Mouse (Mus musculus) gastrocnemius, adult 18-20 months (tissue): ENCODE data around the gene Bmp3. TPM values are rescaled to one million over a fixed set of nuclear protein-coding genes. Genes with fewer than 3 reads are reported as not detected.

Source experiments
- DNase-seq: peaks from one replicate; pipeline ENCODE4 v3.0.0; 2021; ENCODE audit warnings: low spot score
- total RNA-seq, 2 experiments: library from RNA; stranded (reverse); gene quantifications; 2 replicates each; pipeline ENCODE4 v1.2.3; 2021

Gene Bmp3
- total RNA-seq, 2 experiments from 2014 or later: 0.21 to 1.1 TPM

GRCm38 (mm10) chr5:98902339-98902738, 48.1 kb downstream of the Bmp3 start:
- no peak for DNase-seq

DNA sequence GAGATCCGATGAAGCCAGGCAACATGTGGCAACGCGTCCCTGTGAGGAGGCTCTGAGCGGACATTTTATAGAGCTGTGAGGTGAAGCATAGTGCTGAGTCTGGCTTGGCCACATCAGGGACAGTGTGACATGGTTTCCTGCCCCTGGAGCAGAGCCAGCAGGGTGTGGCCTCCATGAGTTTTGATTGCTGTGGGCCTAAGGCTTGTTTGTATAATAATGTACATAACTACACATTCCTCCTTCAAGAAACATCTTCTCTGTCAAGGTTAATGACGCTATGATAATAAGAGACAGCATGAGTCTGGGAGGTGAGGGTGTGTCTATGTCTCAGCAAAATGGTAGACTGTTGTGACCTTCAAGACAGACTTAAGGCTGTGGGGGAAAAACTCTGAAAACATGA, 64.5 kb downstream of the Bmp3 start:
- no peak for DNase-seq

GRCm38 (mm10) chr5:98921608-98922007, 67.4 kb downstream of the Bmp3 start:
- no peak for DNase-seq

DNA sequence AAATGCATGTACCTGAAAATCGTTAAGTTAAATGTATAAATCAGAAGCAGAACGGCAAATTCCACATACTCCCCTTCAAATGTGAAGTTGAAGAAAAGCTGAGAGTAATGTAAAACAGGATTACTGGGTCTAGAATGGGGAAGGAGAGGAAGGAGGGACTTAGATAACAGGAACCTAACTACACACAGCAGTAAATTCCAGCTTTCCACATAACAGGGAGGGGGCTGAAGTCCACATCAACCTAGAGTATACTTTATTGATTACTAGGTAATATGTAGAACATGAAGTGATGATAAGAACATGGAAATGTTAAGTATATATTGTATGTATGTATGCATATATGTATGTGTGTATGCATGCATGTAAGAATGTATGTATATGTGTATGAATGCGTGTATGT, 68.7 kb downstream of the Bmp3 start:
- no peak for DNase-seq

Other genes starting within 250 kb of the Bmp3 start
- gene Prkg2, start 182.9 kb downstream of the Bmp3 start, total RNA-seq: 1 to 10 TPM in 1 of 2 experiments, under 1 TPM in 1; 0.48 to 1.2 TPM